Mouse (Mus musculus) T-helper 17 cell (primary cell): ENCODE measurements around the gene Ppfibp1.

ENCODE experiments used
- in situ Hi-C, 2 experiments: fragments of 300-600 bp; cut with MboI, MseI; formaldehyde crosslinking; loops; 1 replicate in 1 of 2; 2 replicates in 1 of 2; pipeline ENCODE4 v1.15.1; 2025; ENCODE audit warnings: high pct_unique_total_duplicates in 2 of 2

Ppfibp1 gene

GRCm38 (mm10) chr6:146912835-146913488 lies 24.7 kb downstream of the Ppfibp1 start:
- in situ Hi-C loops: loop anchor here in 1 of 2 experiments (5.0 kb wide), 1 partner anchor 49 kb away; no protein-coding TSS in a partner anchor

- in situ Hi-C loops: loop anchor here in 1 of 2 experiments (5.0 kb wide), 1 partner anchor 49 kb away; no protein-coding TSS in a partner anchor
Measured at GRCm38 (mm10) chr6:146913489-146914198, 25.4 kb downstream of the Ppfibp1 start.

- in situ Hi-C loops: no loop called here
Measured at GRCm38 (mm10) chr6:146915808-146916207, 27.5 kb downstream of the Ppfibp1 start.

GRCm38 (mm10) chr6:146917396-146917795 lies 29.1 kb downstream of the Ppfibp1 start:
- in situ Hi-C loops: no loop called here

GRCm38 (mm10) chr6:146918341-146918740 lies 30.1 kb downstream of the Ppfibp1 start:
- in situ Hi-C loops: no loop called here

GRCm38 (mm10) chr6:146926415-146926980 lies 38.2 kb downstream of the Ppfibp1 start:
- in situ Hi-C loops: no loop called here

- in situ Hi-C loops: no loop called here
Measured at GRCm38 (mm10) chr6:146928108-146928507, 39.8 kb downstream of the Ppfibp1 start.

GRCm38 (mm10) chr6:146929031-146929430 lies 40.7 kb downstream of the Ppfibp1 start:
- in situ Hi-C loops: no loop called here

GRCm38 (mm10) chr6:146933123-146933522 lies 44.8 kb downstream of the Ppfibp1 start:
- in situ Hi-C loops: no loop called here

- in situ Hi-C loops: no loop called here
Measured at GRCm38 (mm10) chr6:146935957-146936356, 47.7 kb downstream of the Ppfibp1 start.

GRCm38 (mm10) chr6:146939026-146939425 lies 50.7 kb downstream of the Ppfibp1 start:
- in situ Hi-C loops: no loop called here

- in situ Hi-C loops: no loop called here
Measured at GRCm38 (mm10) chr6:146941505-146942275, 53.4 kb downstream of the Ppfibp1 start.

GRCm38 (mm10) chr6:146944009-146944408 lies 55.7 kb downstream of the Ppfibp1 start:
- in situ Hi-C loops: no loop called here

GRCm38 (mm10) chr6:146944830-146945229 lies 56.5 kb downstream of the Ppfibp1 start:
- in situ Hi-C loops: no loop called here

- in situ Hi-C loops: no loop called here
Measured at GRCm38 (mm10) chr6:146946327-146947029, 58.2 kb downstream of the Ppfibp1 start.

- in situ Hi-C loops: no loop called here
Measured at GRCm38 (mm10) chr6:146947186-146947585, 58.9 kb downstream of the Ppfibp1 start.

- in situ Hi-C loops: loop anchor here in 1 of 2 experiments (5.0 kb wide), 1 partner anchor 68 kb away; no protein-coding TSS in a partner anchor
Measured at GRCm38 (mm10) chr6:146949682-146950453, 61.6 kb downstream of the Ppfibp1 start.

- in situ Hi-C loops: loop anchor here in 1 of 2 experiments (5.0 kb wide), 1 partner anchor 68 kb away; no protein-coding TSS in a partner anchor
Measured at GRCm38 (mm10) chr6:146950454-146950832, 62.2 kb downstream of the Ppfibp1 start.

GRCm38 (mm10) chr6:146954258-146954657 lies 66.0 kb downstream of the Ppfibp1 start, which contains the start of gene 1700034J05Rik:
Gene 1700034J05Rik (minus strand): TSS chr6:146954422.
- in situ Hi-C loops: loop anchor here in 1 of 2 experiments (5.0 kb wide), 1 partner anchor 72 kb away; no protein-coding TSS in a partner anchor

GRCm38 (mm10) chr6:146955475-146955874 lies 67.2 kb downstream of the Ppfibp1 start:
- in situ Hi-C loops: no loop called here
